Mouse (Mus musculus) heart, adult 18-20 months (tissue): ENCODE measurements at regions not wholly inside any gene's neighbourhood (a gene's known extent, or its start where the extent isn't known, plus 50 kb on each side); places are given as distances from the start of the nearest gene placed in this dataset.

Experiments
- DNase-seq, 2 experiments: peaks; one replicate each; pipeline ENCODE4 v3.0.0; 2021 to 2022; ENCODE audit warnings: mixed read lengths in 1 of 2

DNA sequence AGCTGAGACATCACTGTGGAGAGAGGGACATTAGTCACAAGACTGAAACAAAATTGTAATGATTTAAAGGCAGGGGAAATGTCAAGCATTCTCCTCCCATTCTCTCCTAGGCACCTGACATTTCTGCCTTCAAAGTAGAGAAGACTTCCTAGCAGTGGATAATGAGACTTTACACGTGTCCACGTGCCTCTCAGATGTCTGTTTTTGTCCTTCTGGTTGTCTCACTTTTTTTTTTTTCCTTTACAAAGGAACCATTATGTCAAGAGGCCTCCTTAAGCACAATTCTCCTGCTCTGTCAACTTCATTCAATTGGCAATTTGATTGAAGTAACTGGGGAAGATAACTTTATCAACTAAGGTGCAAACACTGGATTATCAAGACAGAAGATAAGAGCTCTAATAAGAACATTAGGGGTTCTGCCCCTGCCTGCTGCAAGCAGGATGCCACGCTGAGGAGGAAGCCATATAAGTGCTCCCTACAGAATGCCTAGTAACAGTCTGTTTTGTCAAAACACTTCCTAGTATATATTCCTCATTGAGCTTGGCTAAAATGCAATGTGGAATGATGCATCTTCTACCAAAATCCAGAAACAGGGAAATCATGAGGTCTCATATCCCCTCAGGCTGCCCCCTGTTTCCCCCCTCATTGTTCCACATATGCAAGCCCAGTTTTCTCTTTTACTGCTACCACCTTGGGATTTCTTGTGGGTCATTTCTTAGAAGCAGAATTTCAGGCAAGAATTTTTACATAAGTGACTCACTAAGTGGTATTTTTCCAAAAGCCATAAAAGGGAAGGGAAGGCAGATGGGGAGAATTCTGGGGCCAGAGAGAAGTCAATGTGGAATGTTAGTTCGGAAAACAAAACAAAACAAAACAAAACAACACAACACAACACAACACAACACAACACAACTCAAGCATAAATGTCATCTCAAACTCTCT, 967.0 kb upstream of the Lrrc6 start:
- DNase-seq = no peak

DNA sequence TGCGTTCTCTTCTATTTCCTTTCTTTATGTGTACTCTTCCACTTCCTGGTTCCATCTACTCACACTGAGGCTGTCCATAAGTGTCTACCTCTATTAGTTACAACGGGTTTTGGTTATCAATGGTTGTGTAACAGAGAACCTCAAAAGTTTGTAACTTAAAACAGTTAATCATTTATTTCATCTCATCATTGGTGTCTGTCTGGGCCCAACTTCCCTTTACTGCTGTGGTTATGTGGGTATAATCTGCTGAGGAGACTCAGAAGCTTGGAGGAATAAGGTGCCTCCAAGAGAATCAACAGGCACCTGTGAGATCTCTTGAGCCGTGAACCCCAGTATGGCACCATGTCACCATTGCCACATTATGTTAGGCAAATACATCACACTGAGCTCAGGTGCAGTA, 962.2 kb upstream of the Lrrc6 start:
- DNase-seq = no peak

DNA sequence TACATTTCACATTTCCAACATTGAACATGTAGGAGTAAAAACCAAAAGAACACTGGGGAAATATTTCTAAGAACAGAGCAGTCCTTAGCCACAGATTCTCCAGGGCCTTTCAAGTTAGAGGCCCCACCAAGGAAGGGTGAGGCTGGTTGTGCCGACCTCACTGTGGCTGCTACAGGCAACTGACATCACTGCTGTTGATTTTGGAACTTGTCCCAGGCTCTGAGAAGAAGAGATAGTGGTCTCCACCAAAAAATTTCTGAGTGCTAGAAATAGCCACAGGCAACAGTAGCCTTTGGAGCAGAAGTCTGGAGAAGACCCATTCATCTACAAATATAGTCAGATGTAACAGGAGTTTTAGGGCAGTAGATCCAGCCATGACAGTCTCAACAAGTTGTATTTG, 959.7 kb upstream of the Lrrc6 start:
- peak in 1 of 2 experiments; percentile 26 for DNase-seq

DNA sequence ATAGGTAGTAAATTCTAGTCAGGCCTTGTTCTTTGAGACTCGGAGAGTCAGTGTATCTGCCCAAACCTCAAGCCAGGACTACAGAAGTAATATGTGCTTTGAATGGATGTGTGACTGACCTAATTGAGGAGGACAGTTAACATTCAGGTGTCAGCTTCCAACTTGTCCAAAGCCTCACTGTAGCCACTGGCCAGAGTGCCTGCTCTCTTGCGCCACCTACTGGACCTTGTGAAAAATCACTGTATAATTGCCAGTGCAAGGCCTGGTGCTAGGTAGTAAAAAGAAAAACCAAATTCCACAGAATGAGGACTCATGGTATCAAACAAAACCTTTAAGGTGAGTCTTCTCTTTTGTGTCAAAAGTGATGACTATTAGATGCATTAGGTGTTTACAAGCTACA, 933.6 kb upstream of the Lrrc6 start:
- DNase-seq = peak; percentile 52 to 77

DNA sequence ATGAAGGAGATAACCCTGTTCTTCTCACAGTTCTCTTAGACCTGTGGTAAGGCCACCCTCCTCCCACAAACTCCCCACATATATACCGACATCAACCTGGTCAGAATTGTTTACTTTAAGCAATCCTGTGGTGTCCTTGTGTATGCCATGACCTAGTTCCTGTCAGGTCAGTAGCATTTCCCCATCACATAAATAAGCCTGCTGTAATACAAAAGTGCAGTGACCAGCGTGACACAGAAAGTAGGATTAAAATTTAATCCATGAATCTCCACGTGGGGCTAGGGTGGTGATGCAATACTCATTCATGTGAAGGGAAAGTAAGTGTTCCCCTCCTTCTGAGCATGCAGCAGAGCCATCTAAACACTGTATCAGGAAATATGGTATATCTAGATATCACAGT, 923.2 kb upstream of the Lrrc6 start:
- no peak for DNase-seq

DNA sequence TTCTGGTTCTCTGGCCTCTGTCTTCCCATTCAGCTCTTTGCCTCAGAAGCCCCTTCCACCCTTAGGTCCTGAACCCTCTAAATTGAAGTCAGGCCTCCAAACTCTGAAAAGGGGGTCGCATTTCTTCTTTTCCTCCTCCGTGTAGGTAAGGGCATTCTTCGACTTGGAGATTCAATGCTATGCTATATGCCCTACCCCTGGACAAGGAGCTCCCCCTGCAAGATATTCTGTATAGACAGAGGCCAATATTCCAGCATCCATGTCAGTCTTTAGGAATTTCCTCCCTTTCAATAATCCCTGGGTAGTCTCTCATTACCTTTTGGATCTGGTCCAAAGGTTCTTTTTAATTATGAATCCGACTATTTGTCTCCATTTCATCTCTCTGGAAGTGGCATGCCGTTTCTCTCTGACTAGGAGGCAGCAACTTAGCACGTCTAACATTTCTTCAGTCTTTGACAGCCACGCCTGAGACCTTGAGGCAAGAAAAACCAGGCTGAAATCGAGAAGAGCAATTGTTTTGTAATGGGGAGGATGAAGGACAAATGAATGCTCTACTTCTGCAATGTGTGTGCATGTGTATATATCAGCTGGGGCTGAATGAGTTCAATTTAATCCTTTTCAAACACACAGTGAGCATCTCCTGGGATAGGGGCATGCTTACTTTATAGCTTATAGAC, 921.7 kb upstream of the Lrrc6 start:
- no peak for DNase-seq

DNA sequence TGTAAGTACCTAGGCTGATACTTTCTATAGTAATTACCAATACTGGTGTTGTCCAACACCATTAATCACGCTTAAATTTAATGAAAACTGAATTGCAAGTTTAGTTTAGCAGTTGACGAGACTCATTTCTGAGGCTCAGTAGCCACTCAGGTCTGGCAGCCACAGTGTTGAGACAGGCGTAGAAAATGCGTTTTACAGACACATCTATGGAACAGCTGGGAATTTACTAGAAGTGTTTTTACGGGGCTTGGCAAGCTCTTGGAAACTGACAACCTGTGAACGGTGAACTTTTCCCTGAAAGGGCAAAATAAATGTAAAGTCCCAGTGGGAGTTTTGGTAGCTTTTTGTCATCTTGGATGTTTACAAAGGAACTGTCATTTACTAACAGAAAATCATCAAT, 920.1 kb upstream of the Lrrc6 start:
- no peak for DNase-seq

DNA sequence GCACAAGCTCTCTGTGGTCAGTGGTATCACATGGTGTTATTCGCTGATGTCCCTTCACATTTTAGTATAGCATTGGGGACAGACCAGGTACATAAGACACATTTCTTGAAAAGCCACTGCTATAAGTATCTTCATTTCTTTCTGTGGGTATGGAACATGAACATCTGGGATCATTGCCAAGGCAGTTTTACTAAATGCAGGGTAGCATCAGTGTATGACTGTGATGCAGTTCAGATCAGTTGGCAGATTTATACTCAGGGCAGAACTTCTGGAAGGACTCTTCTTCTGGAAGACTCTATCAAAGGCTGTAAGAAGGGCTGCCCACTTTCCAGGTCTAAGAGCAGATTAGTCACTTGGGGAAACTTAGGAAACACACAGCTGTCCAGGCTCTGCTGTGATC, 919.0 kb upstream of the Lrrc6 start:
- DNase-seq = no peak

DNA sequence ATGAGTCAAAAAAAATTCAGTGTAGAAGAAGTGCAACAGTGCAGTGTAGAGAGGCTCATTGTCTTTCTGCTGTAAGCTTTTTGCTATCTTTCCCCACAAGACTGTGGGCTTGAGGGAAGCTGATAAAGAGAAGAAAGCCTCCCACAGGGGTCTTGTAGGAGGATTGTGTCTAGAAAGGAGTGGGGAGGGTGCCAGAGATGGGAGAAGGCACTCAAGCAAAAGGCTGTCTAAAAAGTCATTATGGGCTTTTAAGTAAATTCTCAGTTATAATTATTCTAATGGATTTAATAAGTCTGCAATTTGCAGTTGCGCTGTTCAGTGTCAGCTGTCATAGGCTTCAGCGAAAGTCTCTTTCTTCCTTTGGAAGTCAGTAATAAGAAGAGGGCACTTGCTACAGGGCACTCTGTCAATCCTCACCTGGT, 917.0 kb upstream of the Lrrc6 start:
- DNase-seq = no peak

DNA sequence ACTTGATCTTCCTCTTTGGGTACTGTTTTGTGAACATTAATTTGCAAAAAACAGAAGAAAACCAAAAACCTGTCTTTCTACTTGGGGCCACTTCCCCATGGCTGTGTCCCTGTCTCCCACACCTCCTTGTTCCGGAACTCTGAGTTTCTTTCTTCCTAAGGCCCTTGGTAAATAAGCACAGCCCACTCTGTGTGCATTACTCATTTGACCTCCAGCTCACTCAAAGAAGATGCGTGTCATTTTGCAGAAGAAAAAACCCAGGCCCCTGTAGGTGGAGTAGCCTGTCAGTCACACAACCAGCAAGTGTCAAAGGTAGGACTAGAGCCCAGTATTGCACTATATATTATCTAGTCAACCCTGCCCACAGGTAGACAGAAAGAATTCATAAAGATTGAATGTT, 915.1 kb upstream of the Lrrc6 start:
- DNase-seq = no peak

DNA sequence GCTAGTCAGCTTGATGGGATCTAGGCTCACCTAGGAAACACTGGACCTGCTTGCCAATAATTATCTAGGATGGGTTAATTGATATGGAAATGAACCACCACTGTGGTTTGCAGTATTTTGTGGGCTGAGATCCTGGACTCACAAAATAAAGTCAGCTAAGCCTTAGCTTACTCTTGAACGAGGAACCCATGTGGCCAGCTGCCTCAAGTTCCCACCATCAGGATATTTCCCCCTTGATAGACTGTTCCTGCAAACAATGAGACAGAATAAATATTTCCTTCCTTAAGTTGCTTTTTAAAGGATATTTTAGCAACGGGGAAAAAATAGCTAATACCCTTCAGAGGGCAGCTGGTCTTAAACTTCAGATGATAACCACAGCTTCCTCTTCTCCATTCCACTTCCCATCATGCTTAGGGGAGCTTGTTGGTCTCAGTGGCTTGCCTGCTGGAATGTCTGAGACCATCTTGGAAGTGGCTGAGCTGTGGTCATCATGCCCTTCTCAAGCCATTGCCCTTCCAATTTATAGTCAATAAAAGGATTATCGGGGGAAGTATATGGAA, 913.7 kb upstream of the Lrrc6 start:
- peak in 1 of 2 experiments; percentile 37 for DNase-seq

DNA sequence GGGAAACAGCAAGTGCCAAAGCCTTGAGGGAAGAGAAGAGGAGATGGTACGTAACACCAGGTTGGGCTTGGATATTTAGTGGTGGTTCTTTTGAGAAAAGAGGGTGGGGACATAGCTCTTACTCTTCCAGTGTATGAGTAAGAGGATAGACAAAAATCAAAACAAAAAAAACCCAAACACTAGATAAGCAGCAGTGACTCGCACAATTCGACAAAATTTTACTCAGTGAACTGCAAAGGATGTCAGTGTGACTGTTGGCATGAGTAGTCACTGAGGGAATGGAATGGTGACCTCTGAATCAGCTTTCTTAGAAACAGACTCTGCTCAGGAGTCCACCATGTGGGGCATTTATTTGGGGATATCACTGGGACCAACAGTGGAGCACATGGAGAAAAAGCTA, 912.9 kb upstream of the Lrrc6 start:
- DNase-seq = no peak

DNA sequence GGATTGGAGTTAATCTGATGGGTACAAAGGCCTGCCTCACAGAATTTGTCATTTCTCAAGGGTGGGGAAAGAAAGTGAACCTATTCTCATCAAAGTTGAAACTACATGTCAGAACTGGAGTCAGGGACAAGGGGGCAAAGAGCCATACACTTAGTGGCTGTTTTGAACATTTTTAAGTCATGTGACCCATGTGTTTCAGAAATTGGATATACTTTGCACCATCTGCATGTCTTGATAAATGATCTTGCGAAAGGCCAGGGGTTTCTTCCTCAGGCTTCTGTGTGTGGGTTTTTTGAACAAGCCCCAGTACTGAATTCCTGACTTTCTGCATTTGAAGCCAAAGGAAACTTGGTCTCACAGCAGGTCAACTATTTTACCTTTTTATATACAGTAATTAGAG, 911.7 kb upstream of the Lrrc6 start:
- DNase-seq = no peak

DNA sequence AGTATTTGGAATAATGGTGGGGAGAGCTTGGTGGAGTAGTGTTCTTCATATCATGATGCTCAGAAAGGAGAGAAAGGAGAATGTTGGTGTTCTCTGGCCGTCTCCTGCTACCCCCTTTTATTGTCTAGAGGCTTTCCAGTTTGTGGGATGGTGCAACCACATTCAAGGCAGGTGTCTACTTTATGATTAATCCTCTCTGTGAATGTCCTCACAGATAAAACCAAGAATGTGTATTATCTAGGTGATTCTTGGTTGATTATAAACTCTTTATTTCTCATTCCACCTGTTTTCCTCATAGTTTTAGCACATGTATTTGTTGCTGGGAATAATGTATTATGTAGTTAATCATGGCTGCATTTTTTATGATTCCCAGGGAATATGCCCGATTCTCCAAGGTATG, 910.9 kb upstream of the Lrrc6 start:
- DNase-seq = no peak

DNA sequence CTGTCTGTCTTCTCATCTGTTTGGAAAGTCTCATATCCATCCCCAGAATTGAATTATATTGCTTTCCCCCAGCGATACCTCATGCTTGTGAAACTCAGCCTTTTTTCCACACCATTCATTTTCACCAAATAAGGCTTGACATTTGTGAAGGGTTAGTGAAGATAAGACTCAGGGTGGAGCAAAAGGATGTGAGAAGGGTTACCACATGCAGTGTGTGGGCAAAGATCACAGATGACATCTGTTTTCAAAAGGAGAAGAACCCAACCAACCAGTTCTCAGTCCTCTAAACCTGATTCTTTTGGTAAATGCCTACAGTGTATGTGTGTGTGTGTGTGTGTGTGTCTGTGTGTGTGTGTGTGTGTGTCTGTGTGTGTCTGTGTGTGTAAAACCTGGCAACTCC, 909.3 kb upstream of the Lrrc6 start:
- DNase-seq = no peak

DNA sequence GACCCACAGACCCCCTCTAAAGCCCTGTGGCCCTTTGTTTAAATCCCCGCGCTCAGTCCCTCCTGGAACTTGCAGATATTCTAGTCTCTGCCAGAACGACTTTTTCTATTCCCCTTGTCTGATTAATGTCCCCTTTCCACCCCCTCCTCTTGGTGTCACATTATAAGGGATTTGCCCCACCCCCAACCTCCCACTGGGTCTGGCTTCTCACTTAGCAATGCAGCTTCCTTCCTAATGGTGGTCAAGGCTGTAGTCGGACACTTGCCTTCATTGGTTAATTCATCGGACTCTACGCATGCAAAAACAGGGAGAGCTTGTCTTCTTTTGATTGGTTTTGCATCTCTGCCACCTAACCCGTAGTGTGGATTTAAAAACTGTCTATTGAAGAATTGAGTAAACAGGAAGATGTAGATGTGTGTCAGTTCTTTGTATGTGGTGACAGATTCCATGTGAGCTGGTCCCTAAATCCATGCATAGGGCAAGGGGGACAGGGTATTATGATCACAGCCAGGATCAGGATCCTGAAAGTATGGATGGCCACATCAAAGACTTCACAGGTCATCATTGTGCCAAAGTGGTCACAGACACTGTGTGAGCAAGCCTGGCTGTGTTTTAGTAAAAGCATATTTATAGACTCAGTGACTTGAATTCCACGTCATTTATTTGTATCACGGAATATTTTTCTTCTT, 908.3 kb upstream of the Lrrc6 start:
- DNase-seq = no peak

DNA sequence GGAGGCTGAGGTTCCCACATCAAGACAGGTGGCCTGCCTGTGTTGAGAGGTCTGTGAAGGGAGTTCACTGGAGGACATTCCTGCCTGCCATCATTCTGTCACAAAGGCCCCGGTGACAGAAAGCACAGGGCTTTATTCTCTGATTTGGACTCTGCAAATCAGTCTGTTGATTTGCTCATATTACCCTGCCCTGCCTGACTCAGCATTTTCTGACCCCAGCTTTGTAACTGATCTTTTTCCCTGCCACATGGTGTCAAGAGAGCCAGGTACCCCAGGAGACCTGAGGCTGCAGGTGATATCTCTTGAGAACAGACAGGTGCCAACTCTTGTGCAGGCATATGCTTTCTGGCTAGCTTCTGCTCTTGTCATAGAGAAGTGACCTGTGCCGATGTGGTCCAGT, 906.5 kb upstream of the Lrrc6 start:
- no peak for DNase-seq

DNA sequence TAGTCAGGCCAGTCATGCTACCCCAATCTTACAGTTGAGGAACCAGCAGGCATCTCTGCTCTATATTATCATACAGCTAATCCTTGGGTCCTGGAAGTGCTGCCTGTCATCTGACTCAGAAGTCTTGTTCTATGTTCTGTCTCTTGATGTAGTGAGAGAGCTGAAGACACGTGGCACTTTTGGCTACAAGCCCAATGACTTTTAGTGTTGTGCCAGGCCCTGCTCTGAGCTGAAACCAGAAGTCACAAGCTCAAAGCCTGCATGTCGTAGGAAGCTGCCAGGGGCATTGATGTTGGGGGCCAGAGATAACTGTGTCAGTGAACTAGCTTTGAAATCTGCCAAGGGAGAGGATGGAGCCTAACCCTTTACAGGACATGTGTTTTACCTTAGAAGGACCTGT, 904.8 kb upstream of the Lrrc6 start:
- DNase-seq = peak; percentile 31 to 49

DNA sequence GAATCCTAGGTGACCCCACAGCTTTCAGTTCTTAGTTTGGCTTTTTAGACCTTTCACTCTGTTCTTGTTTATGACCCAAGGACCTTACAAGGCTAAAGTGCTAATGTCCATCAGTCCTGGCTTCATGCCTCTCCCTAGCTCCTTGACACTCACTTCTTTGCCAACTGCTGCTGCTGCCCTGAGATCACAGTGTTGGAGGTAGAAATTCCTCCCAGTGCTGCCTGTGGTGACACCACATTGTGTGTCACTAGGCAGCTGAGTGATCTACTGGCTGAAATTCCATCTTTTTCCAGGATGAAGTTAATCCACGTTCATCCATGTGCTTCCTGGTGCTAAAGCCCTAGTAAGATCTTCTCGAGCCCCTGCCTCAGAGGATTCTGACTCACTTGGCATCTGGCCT, 904.3 kb upstream of the Lrrc6 start:
- DNase-seq = peak in 1 of 2 experiments; percentile 15

DNA sequence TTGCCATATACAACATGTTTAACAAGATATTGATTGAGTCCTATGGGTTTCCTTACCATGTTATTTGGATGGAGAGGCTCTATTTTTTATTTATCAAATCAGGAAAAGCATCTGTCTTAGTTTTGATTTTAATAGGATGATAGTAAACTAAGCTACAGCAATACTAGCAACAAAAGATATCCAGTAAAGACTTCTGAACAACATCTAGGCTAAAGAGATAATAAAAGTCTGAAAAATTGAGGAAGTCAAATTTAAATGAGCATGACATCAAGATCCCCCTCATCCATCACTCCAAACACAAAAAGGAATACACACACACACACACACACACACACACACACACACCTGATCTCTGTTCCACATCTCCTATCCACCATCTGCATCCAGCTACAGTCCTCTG, 901.6 kb upstream of the Lrrc6 start:
- no peak for DNase-seq

DNA sequence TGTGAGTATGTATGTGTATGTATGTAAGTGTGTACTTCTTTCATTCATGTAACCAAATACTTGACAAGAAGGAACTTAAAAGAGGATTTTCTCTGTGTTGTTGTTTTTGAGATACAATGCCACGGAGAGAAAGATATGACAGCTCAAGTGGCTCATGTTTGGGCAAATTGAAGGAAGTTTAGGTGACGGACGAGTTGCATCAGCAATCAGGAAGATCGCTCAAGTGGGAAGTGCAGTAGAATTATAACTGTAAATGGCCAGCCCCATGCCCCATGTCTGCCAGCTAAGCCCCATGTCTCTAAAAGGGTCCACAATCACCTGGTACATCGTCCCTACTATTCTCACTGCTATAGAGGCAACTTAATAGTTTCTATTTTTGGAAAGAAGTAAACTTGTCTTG, 896.6 kb upstream of the Lrrc6 start:
- DNase-seq = no peak

DNA sequence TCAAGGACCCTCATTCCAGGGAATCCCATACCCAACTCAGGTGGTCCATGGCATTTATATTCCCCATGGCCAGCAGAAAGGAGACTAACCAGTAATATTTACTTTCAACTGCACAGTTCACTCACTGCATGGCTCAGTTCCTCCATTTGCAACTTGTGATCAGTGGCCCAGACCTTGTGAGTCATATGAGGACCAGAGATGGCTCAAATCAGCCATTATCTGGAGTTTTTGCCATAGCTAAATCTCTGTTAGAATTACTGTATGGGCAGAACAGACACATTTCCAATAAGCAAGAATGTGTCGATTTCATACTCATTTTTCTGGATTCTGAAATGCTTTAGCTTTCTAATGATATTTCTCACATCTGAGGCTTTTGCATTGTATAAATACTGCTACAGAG, 894.4 kb upstream of the Lrrc6 start:
- no peak for DNase-seq

DNA sequence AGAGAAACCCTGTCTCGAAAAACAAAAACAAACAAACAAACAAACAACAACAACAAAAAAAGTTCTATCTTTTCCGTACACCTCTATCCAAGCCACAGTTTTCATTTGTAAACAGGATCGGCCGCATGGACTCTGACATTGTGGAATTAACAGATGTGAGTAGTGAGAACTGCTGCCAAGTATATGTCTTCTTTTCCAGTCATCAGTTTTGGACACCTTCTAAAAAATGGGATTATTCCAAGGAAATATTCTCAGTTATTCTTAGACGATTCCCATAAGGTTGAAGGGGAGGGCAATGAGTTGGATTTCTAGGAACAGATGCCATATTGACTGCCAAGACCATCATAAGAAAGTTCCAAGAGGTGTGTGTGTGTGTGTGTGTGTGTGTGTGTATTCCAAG, 891.2 kb upstream of the Lrrc6 start:
- DNase-seq = no peak
